Comparison of ENCODE assay signal across 9 mouse cellular contexts in genomic region chr4:41654217-41654616, GRCm38 (mm10). TPM values are rescaled to one million over a fixed set of nuclear protein-coding genes. Genes with fewer than 3 reads are reported as not detected.
DNase-seq lines count a peak whose midpoint lies in the region; ATAC-seq and TF ChIP-seq lines count a peak whose summit lies in the region.
"Had no signal": no experiment of that assay in that cellular context is flagged by ENCODE, and none has a peak within 500 bp of the region (broad histone marks: within the 10 kb centered on the region; RNA-seq: fewer than 3 reads in every experiment).

No protein-coding gene starts in this region.

- WGBS in intestine, postnatal 0 days, result 15% methylated on average over 7 of the region's 7 CpGs
- WGBS in intestine, embryonic 16.5 days, result 18% methylated on average over 7 of the region's 7 CpGs
- 15% methylated on average over 7 of the region's 7 CpGs for WGBS in embryonic facial prominence, embryonic 14.5 days
- 13% methylated on average over 7 of the region's 7 CpGs for WGBS in hindbrain, embryonic 14.5 days
- 17% methylated on average over 7 of the region's 7 CpGs for WGBS in limb, embryonic 11.5 days

- peak; percentile 78 for TF ChIP-seq CTCF in intestine, postnatal 0 days (IDR thresholded peaks at IDR 0.05; ENCODE audit: low read depth)

- H3K27me3 ChIP-seq in intestine, postnatal 0 days (replicated peaks; ENCODE audit: control insufficient read depth, insufficient read depth, low read length), result no peaks in the 10 kb centered on the region
- H3K27me3 ChIP-seq in intestine, embryonic 16.5 days (replicated peaks; ENCODE audit: control insufficient read depth, insufficient read depth, low read length), result no peaks in the 10 kb centered on the region
- no peaks in the 10 kb centered on the region; the same call in 1 of the 2 replicates for H3K27me3 ChIP-seq in embryonic facial prominence, embryonic 14.5 days (replicated peaks; ENCODE audit: control insufficient read depth, insufficient read depth, low read length)
- H3K27me3 ChIP-seq in hindbrain, embryonic 14.5 days (ENCODE audit: control insufficient read depth, insufficient read depth, low read length), result no peaks in the 10 kb centered on the region
- H3K27me3 ChIP-seq in limb, embryonic 11.5 days (ENCODE audit: control insufficient read depth, insufficient read depth, low read length), result peaks cover 20% of the 10 kb centered on the region

- H3K4me1 ChIP-seq in intestine, postnatal 0 days (replicated peaks; ENCODE audit: control insufficient read depth, insufficient read depth, low read length), result no peaks in the 10 kb centered on the region
- H3K4me1 ChIP-seq in intestine, embryonic 16.5 days (ENCODE audit: control insufficient read depth, insufficient read depth, low read length), result peaks cover 10% of the 10 kb centered on the region
- H3K4me1 ChIP-seq in embryonic facial prominence, embryonic 14.5 days (ENCODE audit: control insufficient read depth, insufficient read depth, low read length), result no peaks in the 10 kb centered on the region
- H3K4me1 ChIP-seq in hindbrain, embryonic 14.5 days (replicated peaks; ENCODE audit: control insufficient read depth, insufficient read depth, low read length), result peaks cover 5% of the 10 kb centered on the region; the same call in 1 of the 2 replicates
- H3K4me1 ChIP-seq in limb, embryonic 11.5 days (ENCODE audit: control insufficient read depth, insufficient read depth, low read length), result peaks cover 26% of the 10 kb centered on the region

- no peaks in the 10 kb centered on the region for H3K9me3 ChIP-seq in intestine, postnatal 0 days (ENCODE audit: control insufficient read depth)
- H3K9me3 ChIP-seq in intestine, embryonic 16.5 days (ENCODE audit: control insufficient read depth, low read length), result no peaks in the 10 kb centered on the region
- no peaks in the 10 kb centered on the region for H3K9me3 ChIP-seq in embryonic facial prominence, embryonic 14.5 days (ENCODE audit: control insufficient read depth, low read length)
- H3K9me3 ChIP-seq in hindbrain, embryonic 14.5 days (ENCODE audit: control insufficient read depth, low read length), result no peaks in the 10 kb centered on the region
- no peaks in the 10 kb centered on the region for H3K9me3 ChIP-seq in limb, embryonic 11.5 days (ENCODE audit: control insufficient read depth, low read length)
- H3K9me3 ChIP-seq: heart, embryonic 13.5 days had no signal

- no peak overlapping the region for H3K4me3 ChIP-seq in intestine, postnatal 0 days (ENCODE audit: low read depth, low read length)
- H3K4me3 ChIP-seq in intestine, embryonic 16.5 days (ENCODE audit: low read length), result no peak overlapping the region
- no peak overlapping the region for H3K4me3 ChIP-seq in embryonic facial prominence, embryonic 14.5 days (ENCODE audit: low read depth, low read length)
- H3K4me3 ChIP-seq in hindbrain, embryonic 14.5 days (replicated peaks; ENCODE audit: low read length), result no peak overlapping the region
- no peak overlapping the region for H3K4me3 ChIP-seq in limb, embryonic 11.5 days (ENCODE audit: low read depth, low read length)
- H3K4me3 ChIP-seq: heart, embryonic 13.5 days had no signal

- no peak overlapping the region for H3K9ac ChIP-seq in intestine, postnatal 0 days (ENCODE audit: low read depth, low read length)
- H3K9ac ChIP-seq in intestine, embryonic 16.5 days (ENCODE audit: low read depth, low read length), result no peak overlapping the region
- H3K9ac ChIP-seq in embryonic facial prominence, embryonic 14.5 days (ENCODE audit: low read depth, low read length), result no peak overlapping the region
- no peak overlapping the region for H3K9ac ChIP-seq in hindbrain, embryonic 14.5 days
- H3K9ac ChIP-seq in limb, embryonic 11.5 days (ENCODE audit: low read length), result no peak overlapping the region
- H3K9ac ChIP-seq: heart, embryonic 13.5 days had no signal

- no peak overlapping the region for H3K27ac ChIP-seq in intestine, postnatal 0 days (ENCODE audit: low read depth, low read length)
- H3K27ac ChIP-seq in intestine, embryonic 16.5 days (ENCODE audit: low read length), result no peak overlapping the region
- H3K27ac ChIP-seq in embryonic facial prominence, embryonic 14.5 days (replicated peaks; ENCODE audit: low read depth, low read length), result no peak overlapping the region
- no peak overlapping the region for H3K27ac ChIP-seq in hindbrain, embryonic 14.5 days
- H3K27ac ChIP-seq in limb, embryonic 11.5 days (replicated peaks; ENCODE audit: low read depth, low read length), result no peak overlapping the region
- H3K27ac ChIP-seq: heart, embryonic 13.5 days had no signal

- no peak overlapping the region for H3K4me2 ChIP-seq in intestine, postnatal 0 days (replicated peaks; ENCODE audit: low read depth)
- H3K4me2 ChIP-seq in intestine, embryonic 16.5 days (ENCODE audit: low read depth, low read length), result no peak overlapping the region
- no peak overlapping the region for H3K4me2 ChIP-seq in embryonic facial prominence, embryonic 14.5 days (ENCODE audit: low read depth, low read length)
- no peak overlapping the region for H3K4me2 ChIP-seq in hindbrain, embryonic 14.5 days (replicated peaks)
- H3K4me2 ChIP-seq in limb, embryonic 11.5 days (ENCODE audit: low read depth, severe bottlenecking), result no peak overlapping the region
- H3K4me2 ChIP-seq: heart, embryonic 13.5 days had no signal

- no peaks in the 10 kb centered on the region for H3K36me3 ChIP-seq in intestine, postnatal 0 days (ENCODE audit: control insufficient read depth, insufficient read depth)
- no peaks in the 10 kb centered on the region for H3K36me3 ChIP-seq in intestine, embryonic 16.5 days (ENCODE audit: control insufficient read depth, insufficient read depth, low read length)
- H3K36me3 ChIP-seq in embryonic facial prominence, embryonic 14.5 days (ENCODE audit: control insufficient read depth, insufficient read depth, low read length), result peaks cover 7% of the 10 kb centered on the region; the same call in 1 of the 2 replicates
- peaks cover 15% of the 10 kb centered on the region; the same call in 1 of the 2 replicates for H3K36me3 ChIP-seq in hindbrain, embryonic 14.5 days (replicated peaks; ENCODE audit: control insufficient read depth, insufficient read depth)
- H3K36me3 ChIP-seq in limb, embryonic 11.5 days (ENCODE audit: control insufficient read depth, insufficient read depth, low read length), result no peaks in the 10 kb centered on the region
- H3K36me3 ChIP-seq: heart, embryonic 13.5 days had no signal

- peak; percentile 71 for DNase-seq in adrenal gland, postnatal 25 days
- DNase-seq in embryonic facial prominence, embryonic 14.5 days (ENCODE audit: low spot score), result peak; percentile 60
- peak; percentile 63 for DNase-seq in hindbrain, embryonic 14.5 days (ENCODE audit: low spot score)
- DNase-seq in limb, embryonic 11.5 days (ENCODE audit: low spot score), result peak; percentile 78
- peak; percentile 74 for DNase-seq in neural tube, embryonic 10.5 days (ENCODE audit: extremely low spot score, low spot score)

- no peak for ATAC-seq in intestine, postnatal 0 days
- ATAC-seq in intestine, embryonic 16.5 days, result no peak
- ATAC-seq in embryonic facial prominence, embryonic 14.5 days (ENCODE audit: low read depth), result peak; percentile 48; the same call in 1 of the 2 replicates
- peak; percentile 25; the same call in 1 of the 2 replicates for ATAC-seq in hindbrain, embryonic 14.5 days (ENCODE audit: low FRiP score)
- no peak for ATAC-seq in limb, embryonic 11.5 days (ENCODE audit: insufficient number of reproducible peaks, low FRiP score, low TSS enrichment, low read depth)
- no peak for ATAC-seq in inflammation-experienced regulatory T-cells, adult 6 months

RNA-seq across cellular contexts. Expression of gene Enho, which starts 14.1 kb away (rescaled TPM):
- polyA plus RNA-seq in intestine, postnatal 0 days (2015; fragmentation: Nextera tagmentation; extraction: Ambion mirVana), result 8.5 and 8.6 TPM in 2 replicates
- 7.6 and 8.7 TPM in 2 replicates for polyA plus RNA-seq in intestine, embryonic 16.5 days (2015; fragmentation: Nextera tagmentation; extraction: Ambion mirVana)
- 2.0 and 3.9 TPM in 2 replicates for total RNA-seq in adrenal gland, postnatal 25 days (2021)
- polyA plus RNA-seq in embryonic facial prominence, embryonic 14.5 days (2014; fragmentation: Nextera tagmentation; extraction: Ambion mirVana), result 22.7 and 26.0 TPM in 2 replicates
- polyA plus RNA-seq in hindbrain, embryonic 14.5 days (2014; fragmentation: Nextera tagmentation; extraction: Ambion mirVana), result 127 and 130 TPM in 2 replicates
- polyA plus RNA-seq in limb, embryonic 11.5 days (2014; fragmentation: Nextera tagmentation; extraction: Ambion mirVana), result 20.8 and 22.5 TPM in 2 replicates
- polyA plus RNA-seq in inflammation-experienced regulatory T-cells, adult 6 months (2017; shearing (Covaris generic)), result not detected

RNA-seq across cellular contexts. Expression of gene Cntfr, which starts 42.7 kb away (rescaled TPM):
- polyA plus RNA-seq in intestine, postnatal 0 days (2015; fragmentation: Nextera tagmentation; extraction: Ambion mirVana), result 1.9 and 2.8 TPM in 2 replicates
- 5.5 and 5.6 TPM in 2 replicates for polyA plus RNA-seq in intestine, embryonic 16.5 days (2015; fragmentation: Nextera tagmentation; extraction: Ambion mirVana)
- total RNA-seq in adrenal gland, postnatal 25 days (2021), result 46.3 and 49.8 TPM in 2 replicates
- polyA plus RNA-seq in embryonic facial prominence, embryonic 14.5 days (2014; fragmentation: Nextera tagmentation; extraction: Ambion mirVana), result 12.8 and 13.0 TPM in 2 replicates
- polyA plus RNA-seq in hindbrain, embryonic 14.5 days (2014; fragmentation: Nextera tagmentation; extraction: Ambion mirVana), result 19.2 and 21.8 TPM in 2 replicates
- polyA plus RNA-seq in limb, embryonic 11.5 days (2014; fragmentation: Nextera tagmentation; extraction: Ambion mirVana), result 5.6 and 9.2 TPM in 2 replicates
- not detected for polyA plus RNA-seq in inflammation-experienced regulatory T-cells, adult 6 months (2017; shearing (Covaris generic))

RNA-seq across cellular contexts. Expression of gene Il11ra1, which starts 45.6 kb away (rescaled TPM):
- polyA plus RNA-seq in intestine, postnatal 0 days (2015; fragmentation: Nextera tagmentation; extraction: Ambion mirVana), result 63.8 and 63.9 TPM in 2 replicates
- polyA plus RNA-seq in intestine, embryonic 16.5 days (2015; fragmentation: Nextera tagmentation; extraction: Ambion mirVana), result 113 and 125 TPM in 2 replicates
- total RNA-seq in adrenal gland, postnatal 25 days (2021), result 56.7 and 83.4 TPM in 2 replicates
- polyA plus RNA-seq in embryonic facial prominence, embryonic 14.5 days (2014; fragmentation: Nextera tagmentation; extraction: Ambion mirVana), result 317 and 362 TPM in 2 replicates
- 39.9 and 40.6 TPM in 2 replicates for polyA plus RNA-seq in hindbrain, embryonic 14.5 days (2014; fragmentation: Nextera tagmentation; extraction: Ambion mirVana)
- polyA plus RNA-seq in limb, embryonic 11.5 days (2014; fragmentation: Nextera tagmentation; extraction: Ambion mirVana), result 202 and 214 TPM in 2 replicates
- polyA plus RNA-seq in inflammation-experienced regulatory T-cells, adult 6 months (2017; shearing (Covaris generic)), result 10 to 100 TPM in 1 of 3 experiments, 1 to 10 TPM in 2; 4.0 to 13.8 (median 7.7) TPM

RNA-seq across cellular contexts. Expression of gene Rpp25l, which starts 59.1 kb away (rescaled TPM):
- 47.4 and 51.3 TPM in 2 replicates for polyA plus RNA-seq in intestine, postnatal 0 days (2015; fragmentation: Nextera tagmentation; extraction: Ambion mirVana)
- polyA plus RNA-seq in intestine, embryonic 16.5 days (2015; fragmentation: Nextera tagmentation; extraction: Ambion mirVana), result 57.5 and 64.9 TPM in 2 replicates
- 34.5 and 36.2 TPM in 2 replicates for total RNA-seq in adrenal gland, postnatal 25 days (2021)
- polyA plus RNA-seq in embryonic facial prominence, embryonic 14.5 days (2014; fragmentation: Nextera tagmentation; extraction: Ambion mirVana), result 67.4 and 68.7 TPM in 2 replicates
- 57.5 and 60.5 TPM in 2 replicates for polyA plus RNA-seq in hindbrain, embryonic 14.5 days (2014; fragmentation: Nextera tagmentation; extraction: Ambion mirVana)
- polyA plus RNA-seq in limb, embryonic 11.5 days (2014; fragmentation: Nextera tagmentation; extraction: Ambion mirVana), result 94.2 and 99.3 TPM in 2 replicates
- 10 to 100 TPM; 51.3 to 65.6 (median 54.5) TPM for polyA plus RNA-seq in inflammation-experienced regulatory T-cells, adult 6 months (2017; shearing (Covaris generic))

Comparison
In these comparisons a context has a peak if more than half of its experiments do, and no peak if none do; other contexts are left out.
1. ATAC-seq: peak in embryonic facial prominence, embryonic 14.5 days (single experiment) and hindbrain, embryonic 14.5 days (single experiment); none in intestine, postnatal 0 days (single experiment), intestine, embryonic 16.5 days (single experiment), limb, embryonic 11.5 days (single experiment) and inflammation-experienced regulatory T-cells, adult 6 months (single experiment).
2. Peak in every context shown above with its lines, with median percentiles within 50 percentile points of each other: DNase-seq.